11 mouse cellular contexts compared by ENCODE assay signal in the genomic region with DNA sequence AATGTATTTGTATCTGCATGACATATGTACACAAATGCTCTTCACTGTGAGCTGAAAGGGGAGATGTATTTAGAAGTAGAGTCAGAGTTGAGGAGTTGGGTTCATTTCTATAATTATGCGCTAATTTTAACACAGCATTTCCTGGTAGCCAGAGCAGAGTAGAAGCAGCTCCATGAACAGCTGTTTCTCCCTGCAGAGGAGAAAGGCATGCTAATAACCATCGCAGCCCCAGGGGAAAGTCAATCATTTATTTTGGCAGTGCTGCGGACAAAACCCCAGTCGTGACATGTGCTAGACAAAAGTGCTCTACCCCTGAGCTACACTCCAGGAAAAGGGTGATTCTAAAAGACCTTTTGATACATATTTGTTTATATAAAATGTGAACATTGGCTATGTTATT.
DNase-seq lines count a peak whose midpoint lies in the region; ATAC-seq lines count a peak whose summit lies in the region.
"Had no signal": no experiment of that assay in that cellular context is flagged by ENCODE, and none has a peak within 500 bp of the region (broad histone marks: within the 10 kb centered on the region; RNA-seq: fewer than 3 reads in every experiment).

No protein-coding gene starts in this region.

- no peaks in the 10 kb centered on the region for H3K9me3 ChIP-seq in limb, embryonic 13.5 days
- H3K9me3 ChIP-seq: liver, embryonic 13.5 days had no signal

- peak; percentile 40; the same call in 1 of the 2 replicates for ATAC-seq in limb, embryonic 13.5 days (ENCODE audit: low FRiP score, low read depth)
- ATAC-seq: CD4-positive, CD25-positive, alpha-beta regulatory T cell, adult 4 months had no signal

- H3K27me3 ChIP-seq in limb, embryonic 13.5 days = no peaks in the 10 kb centered on the region
- H3K27me3 ChIP-seq: liver, embryonic 13.5 days had no signal

- H3K4me2 ChIP-seq in limb, embryonic 13.5 days (replicated peaks) = no peak overlapping the region
- H3K4me2 ChIP-seq: liver, embryonic 13.5 days had no signal

- H3K36me3 ChIP-seq in limb, embryonic 13.5 days = no peaks in the 10 kb centered on the region
- H3K36me3 ChIP-seq: liver, embryonic 13.5 days had no signal

- H3K4me1 ChIP-seq in limb, embryonic 13.5 days = no peaks in the 10 kb centered on the region
- H3K4me1 ChIP-seq: liver, embryonic 13.5 days had no signal

- no peak overlapping the region for H3K9ac ChIP-seq in limb, embryonic 13.5 days
- H3K9ac ChIP-seq: liver, embryonic 13.5 days had no signal

- peak; percentile 85 for DNase-seq in heart, adult 11 months
- DNase-seq in heart, adult 8-10 months (ENCODE audit: low spot score) = no peak
- peak; percentile 49 for DNase-seq in embryo, embryonic 11 days
- DNase-seq in kidney, adult 18-20 months = peak; percentile 48
- DNase-seq in urinary bladder, postnatal 4 days (ENCODE audit: low spot score in 2 of 2) = no peak
- DNase-seq in frontal cortex, postnatal 10 days (ENCODE audit: low spot score in 2 of 2) = no peak
- no peak for DNase-seq in natural killer cell, adult 2 months (ENCODE audit: low spot score in 2 of 2)
- DNase-seq: liver, embryonic 13.5 days; right cerebral cortex, adult 18-20 months had no signal

- H3K4me3 ChIP-seq in limb, embryonic 13.5 days = no peak overlapping the region
- H3K4me3 ChIP-seq: liver, embryonic 13.5 days had no signal

- WGBS in limb, embryonic 13.5 days = 42% methylated on average over 4 of the region's 4 CpGs

- no peak overlapping the region for H3K27ac ChIP-seq in limb, embryonic 13.5 days
- H3K27ac ChIP-seq: liver, embryonic 13.5 days had no signal

Comparison
In these comparisons a context has a peak if more than half of its experiments do, and no peak if none do; other contexts are left out.
1. DNase-seq: peak in heart, adult 11 months (single experiment), embryo, embryonic 11 days (single experiment) and kidney, adult 18-20 months (single experiment); none in heart, adult 8-10 months (single experiment), urinary bladder, postnatal 4 days (0 of 2), frontal cortex, postnatal 10 days (0 of 2) and natural killer cell, adult 2 months (0 of 2).